Mouse (Mus musculus) ovary, postnatal 36 days (tissue): ENCODE data around the gene Fam83b.

Source experiments
- DNase-seq: peaks from one replicate; pipeline ENCODE4 v3.0.0; 2022; ENCODE audit warnings: low spot score, mixed read lengths

Gene Fam83b

GRCm38 (mm10) chr9:76566515-76567280 lies at the start of gene Fam83b:
TSS of gene Fam83b (minus strand) at chr9:76567116.
- DNase-seq: peak; percentile 43

GRCm38 (mm10) chr9:76614165-76614564 lies 47.2 kb upstream of the Fam83b start:
- no peak for DNase-seq

- DNase-seq: no peak
Measured at GRCm38 (mm10) chr9:76603744-76604143, 36.8 kb upstream of the Fam83b start.

GRCm38 (mm10) chr9:76602874-76603273 lies 36.0 kb upstream of the Fam83b start:
- no peak for DNase-seq

- no peak for DNase-seq
Measured at GRCm38 (mm10) chr9:76597395-76597794, 30.5 kb upstream of the Fam83b start.

- no peak for DNase-seq
Measured at GRCm38 (mm10) chr9:76593841-76594240, 26.9 kb upstream of the Fam83b start.

GRCm38 (mm10) chr9:76583943-76584342 lies 17.0 kb upstream of the Fam83b start:
- DNase-seq: no peak

- DNase-seq: no peak
Measured at GRCm38 (mm10) chr9:76581966-76582365, 15.1 kb upstream of the Fam83b start.

- no peak for DNase-seq
Measured at GRCm38 (mm10) chr9:76567281-76567655, 352 bp upstream of the Fam83b start.

GRCm38 (mm10) chr9:76565656-76566055 lies 1.3 kb downstream of the Fam83b start:
- no peak for DNase-seq

- no peak for DNase-seq
Measured at GRCm38 (mm10) chr9:76564071-76564470, 2.8 kb downstream of the Fam83b start.

- DNase-seq: no peak
Measured at GRCm38 (mm10) chr9:76562794-76563193, 4.1 kb downstream of the Fam83b start.

GRCm38 (mm10) chr9:76559240-76559639 lies 7.7 kb downstream of the Fam83b start:
- DNase-seq: no peak

- DNase-seq: no peak
Measured at GRCm38 (mm10) chr9:76553758-76554157, 13.2 kb downstream of the Fam83b start.

- no peak for DNase-seq
Measured at GRCm38 (mm10) chr9:76553115-76553514, 13.8 kb downstream of the Fam83b start.

GRCm38 (mm10) chr9:76546714-76547113 lies 20.2 kb downstream of the Fam83b start:
- no peak for DNase-seq

GRCm38 (mm10) chr9:76540684-76541083 lies 26.2 kb downstream of the Fam83b start:
- DNase-seq: no peak

- no peak for DNase-seq
Measured at GRCm38 (mm10) chr9:76539953-76540621, 26.8 kb downstream of the Fam83b start.

GRCm38 (mm10) chr9:76539271-76539670 lies 27.6 kb downstream of the Fam83b start:
- DNase-seq: no peak

- no peak for DNase-seq
Measured at GRCm38 (mm10) chr9:76536032-76536431, 30.9 kb downstream of the Fam83b start.

- no peak for DNase-seq
Measured at GRCm38 (mm10) chr9:76532403-76532802, 34.5 kb downstream of the Fam83b start.

- no peak for DNase-seq
Measured at GRCm38 (mm10) chr9:76531368-76531767, 35.5 kb downstream of the Fam83b start.

GRCm38 (mm10) chr9:76525592-76525991 lies 41.3 kb downstream of the Fam83b start:
- DNase-seq: no peak

GRCm38 (mm10) chr9:76523075-76523474 lies 43.8 kb downstream of the Fam83b start:
- DNase-seq: no peak
